Mouse (Mus musculus): ENCODE data around the gene Max. TPM values are rescaled to one million over a fixed set of nuclear protein-coding genes. Genes with fewer than 3 reads are reported as not detected.

Gene Max
- polyA plus RNA-seq, 1 experiment from 2014 or later = 109 TPM

- Histone ChIP-seq H3K4me3 (ENCODE audit: low read depth, low read length) (no peak overlapping the region), H3K4me2 (ENCODE audit: low read length) (no peak overlapping the region), H3K36me3 (ENCODE audit: control insufficient read depth, insufficient read depth, low read length) (peaks cover 16% of the 10 kb centered on the region), H3K9ac (ENCODE audit: low read length) (no peak overlapping the region), H3K27ac (ENCODE audit: low read depth, low read length) (no peak overlapping the region), H3K9me3 (replicated peaks; ENCODE audit: control insufficient read depth, low read length) (no peaks in the 10 kb centered on the region), H3K4me1 (ENCODE audit: control insufficient read depth, insufficient read depth, low read length) (no peaks in the 10 kb centered on the region), H3K27me3 (replicated peaks; ENCODE audit: control insufficient read depth, insufficient read depth, low read length) (no peaks in the 10 kb centered on the region)
- 82% methylated on average over 6 of the region's 6 CpGs for WGBS
- ATAC-seq (no peak), DNase-seq (ENCODE audit: low spot score) (no peak)
Observed at GRCm38 (mm10) chr12:76920398-76920797, 41.6 kb downstream of the Max start.

DNA sequence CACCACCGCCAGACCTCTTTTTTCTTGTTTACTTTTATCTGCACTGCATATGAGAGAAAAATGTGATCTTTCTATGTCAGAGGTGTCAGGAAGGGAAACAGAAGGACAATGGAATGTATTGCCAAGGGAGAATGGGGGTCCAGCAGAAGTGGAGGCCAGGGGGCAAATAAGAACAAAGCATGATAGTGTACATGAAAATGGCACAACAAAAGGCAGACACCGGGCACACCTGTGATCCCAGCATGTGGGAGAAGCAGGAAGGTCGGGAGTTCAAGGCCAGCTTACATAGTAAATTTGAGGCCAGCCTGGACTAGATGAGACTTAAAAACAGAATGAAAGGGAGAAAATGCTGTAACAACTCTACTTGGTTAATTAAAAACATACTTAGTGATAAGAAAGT is 43.1 kb downstream of the Max start:
- Histone ChIP-seq H3K4me2 (ENCODE audit: low read length) (no peak overlapping the region), H3K4me3 (ENCODE audit: low read depth, low read length) (no peak overlapping the region), H3K27ac (ENCODE audit: low read depth, low read length) (no peak overlapping the region), H3K9me3 (replicated peaks; ENCODE audit: control insufficient read depth, low read length) (no peaks in the 10 kb centered on the region), H3K36me3 (ENCODE audit: control insufficient read depth, insufficient read depth, low read length) (peaks cover 16% of the 10 kb centered on the region), H3K27me3 (replicated peaks; ENCODE audit: control insufficient read depth, insufficient read depth, low read length) (no peaks in the 10 kb centered on the region), H3K9ac (ENCODE audit: low read length) (no peak overlapping the region), H3K4me1 (ENCODE audit: control insufficient read depth, insufficient read depth, low read length) (no peaks in the 10 kb centered on the region)
- no peak for ATAC-seq
- DNase-seq (ENCODE audit: low spot score) = no peak
- 65% methylated on average over 3 of the region's 3 CpGs for WGBS

DNA sequence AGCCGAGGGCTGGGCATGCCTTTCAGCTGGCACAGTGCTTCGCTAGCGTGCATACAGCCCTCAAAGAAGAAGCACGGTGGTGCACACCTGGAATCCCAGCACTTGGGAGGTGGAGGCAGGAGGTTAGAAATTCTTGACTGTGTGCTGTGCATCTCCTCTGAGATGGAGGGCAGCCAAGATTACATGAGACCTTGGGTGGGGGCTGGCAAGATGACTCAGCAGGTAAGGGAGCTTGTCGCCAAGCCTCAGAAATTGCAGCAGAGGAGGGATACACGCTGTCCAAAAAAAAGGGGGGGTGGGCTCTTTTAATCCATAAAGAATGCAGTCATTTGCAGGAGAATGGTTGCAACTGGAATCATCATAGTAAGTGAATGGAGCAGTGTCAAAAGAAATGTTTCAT is 43.9 kb downstream of the Max start:
- WGBS = 71% methylated on average over 6 of the region's 6 CpGs
- no peaks in the 10 kb centered on the region for H3K4me1 ChIP-seq (ENCODE audit: control insufficient read depth, insufficient read depth, low read length)
- H3K9me3 ChIP-seq (replicated peaks; ENCODE audit: control insufficient read depth, low read length) = no peaks in the 10 kb centered on the region
- H3K36me3 ChIP-seq (ENCODE audit: control insufficient read depth, insufficient read depth, low read length) = peaks cover 16% of the 10 kb centered on the region
- H3K27me3 ChIP-seq (replicated peaks; ENCODE audit: control insufficient read depth, insufficient read depth, low read length) = no peaks in the 10 kb centered on the region
- H3K4me2 ChIP-seq (ENCODE audit: low read length) = no peak overlapping the region
- H3K9ac ChIP-seq (ENCODE audit: low read length) = no peak overlapping the region
- no peak overlapping the region for H3K27ac ChIP-seq (ENCODE audit: low read depth, low read length)
- H3K4me3 ChIP-seq (ENCODE audit: low read depth, low read length) = no peak overlapping the region
- DNase-seq (ENCODE audit: low spot score) (no peak), ATAC-seq (no peak)

GRCm38 (mm10) chr12:76916163-76916562 is 45.8 kb downstream of the Max start:
- Histone ChIP-seq H3K9ac (ENCODE audit: low read length) (no peak overlapping the region), H3K4me1 (ENCODE audit: control insufficient read depth, insufficient read depth, low read length) (no peaks in the 10 kb centered on the region), H3K4me3 (ENCODE audit: low read depth, low read length) (no peak overlapping the region), H3K4me2 (ENCODE audit: low read length) (no peak overlapping the region), H3K9me3 (replicated peaks; ENCODE audit: control insufficient read depth, low read length) (no peaks in the 10 kb centered on the region), H3K27ac (ENCODE audit: low read depth, low read length) (no peak overlapping the region), H3K36me3 (ENCODE audit: control insufficient read depth, insufficient read depth, low read length) (peaks cover 24% of the 10 kb centered on the region), H3K27me3 (replicated peaks; ENCODE audit: control insufficient read depth, insufficient read depth, low read length) (no peaks in the 10 kb centered on the region)
- DNase-seq (ENCODE audit: low spot score) (no peak), ATAC-seq (no peak)
- WGBS = 93% methylated on average over 11 of the region's 11 CpGs

- Histone ChIP-seq H3K4me3 (ENCODE audit: low read depth, low read length) (no peak overlapping the region), H3K27me3 (replicated peaks; ENCODE audit: control insufficient read depth, insufficient read depth, low read length) (no peaks in the 10 kb centered on the region), H3K36me3 (ENCODE audit: control insufficient read depth, insufficient read depth, low read length) (peaks cover 24% of the 10 kb centered on the region), H3K27ac (ENCODE audit: low read depth, low read length) (no peak overlapping the region), H3K4me2 (ENCODE audit: low read length) (no peak overlapping the region), H3K9ac (ENCODE audit: low read length) (no peak overlapping the region), H3K4me1 (ENCODE audit: control insufficient read depth, insufficient read depth, low read length) (no peaks in the 10 kb centered on the region), H3K9me3 (replicated peaks; ENCODE audit: control insufficient read depth, low read length) (no peaks in the 10 kb centered on the region)
- WGBS = 87% methylated on average over 9 of the region's 9 CpGs
- DNase-seq (ENCODE audit: low spot score) = no peak
- ATAC-seq = no peak
Observed at GRCm38 (mm10) chr12:76912193-76912592, 49.8 kb downstream of the Max start.

DNA sequence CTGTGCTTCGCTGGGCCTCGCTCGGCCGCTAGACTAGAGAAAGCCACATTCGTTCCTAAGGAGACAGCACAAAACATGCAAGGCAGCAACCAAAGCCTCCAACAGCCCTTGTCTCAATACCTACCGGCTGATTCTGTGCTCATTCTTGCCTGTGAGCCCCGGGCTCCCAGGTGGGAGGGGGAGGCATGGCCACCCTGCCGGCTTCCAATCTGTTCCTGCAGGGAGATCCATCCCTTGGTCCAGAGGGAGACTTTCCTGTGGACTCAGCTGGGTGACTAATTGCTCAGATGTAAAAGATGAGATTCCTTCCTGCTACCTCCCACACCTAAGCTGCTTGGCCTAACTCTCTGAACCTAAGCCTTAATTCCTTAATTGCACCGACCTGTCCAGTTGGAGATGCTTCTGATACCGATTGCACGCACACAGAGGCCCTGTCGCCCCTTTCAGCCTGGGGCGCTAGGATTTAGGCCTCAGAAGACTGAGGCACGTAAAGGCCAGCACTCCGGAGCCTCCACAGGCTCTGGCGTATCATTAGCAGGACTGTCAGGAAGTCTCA is 50.8 kb downstream of the Max start:
- Histone ChIP-seq H3K4me1 (ENCODE audit: control insufficient read depth, insufficient read depth, low read length) (no peaks in the 10 kb centered on the region), H3K9ac (ENCODE audit: low read length) (no peak overlapping the region), H3K9me3 (replicated peaks; ENCODE audit: control insufficient read depth, low read length) (no peaks in the 10 kb centered on the region), H3K27me3 (replicated peaks; ENCODE audit: control insufficient read depth, insufficient read depth, low read length) (no peaks in the 10 kb centered on the region), H3K36me3 (ENCODE audit: control insufficient read depth, insufficient read depth, low read length) (peaks cover 18% of the 10 kb centered on the region), H3K4me3 (ENCODE audit: low read depth, low read length) (no peak overlapping the region), H3K27ac (ENCODE audit: low read depth, low read length) (no peak overlapping the region), H3K4me2 (ENCODE audit: low read length) (no peak overlapping the region)
- ATAC-seq = no peak
- WGBS = 71% methylated on average over 16 of the region's 16 CpGs
- DNase-seq (ENCODE audit: low spot score) = no peak

DNA sequence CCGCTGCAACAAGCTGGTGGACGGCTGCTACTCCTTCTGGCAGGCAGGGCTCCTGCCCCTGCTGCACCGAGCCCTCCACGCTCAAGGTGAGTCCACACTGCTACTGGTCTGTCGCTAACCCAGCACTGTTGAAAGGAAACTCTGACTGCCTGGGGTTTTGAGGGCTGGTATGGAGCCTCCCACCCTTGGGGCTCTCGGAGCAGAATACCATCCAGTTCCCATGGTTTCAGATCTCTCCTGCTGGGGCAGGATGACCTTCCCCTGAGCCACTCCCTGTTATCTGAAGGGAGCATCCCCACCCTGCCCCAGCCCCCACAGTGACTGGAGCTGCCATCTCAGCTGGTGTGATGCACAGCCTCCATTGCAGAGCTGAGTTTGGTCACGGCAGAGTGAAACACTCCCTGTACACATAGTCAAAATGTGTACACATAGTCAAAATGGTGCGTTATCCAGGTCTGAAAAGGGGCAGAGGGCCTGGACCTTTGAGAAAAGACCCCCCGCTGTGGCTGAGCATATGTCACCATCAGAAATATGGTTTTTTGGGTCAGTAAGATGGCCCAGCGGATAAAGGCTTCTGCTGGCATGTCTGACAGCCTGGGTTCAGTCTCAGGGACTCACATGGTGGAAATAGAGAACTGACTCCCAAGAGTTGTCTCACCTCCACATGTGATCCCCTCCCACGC is 51.6 kb downstream of the Max start:
- Histone ChIP-seq H3K4me1 (ENCODE audit: control insufficient read depth, insufficient read depth, low read length) (no peaks in the 10 kb centered on the region), H3K9me3 (replicated peaks; ENCODE audit: control insufficient read depth, low read length) (no peaks in the 10 kb centered on the region), H3K4me3 (ENCODE audit: low read depth, low read length) (no peak overlapping the region), H3K27ac (ENCODE audit: low read depth, low read length) (no peak overlapping the region), H3K4me2 (ENCODE audit: low read length) (no peak overlapping the region), H3K9ac (ENCODE audit: low read length) (0 out of 2 replicates have a peak overlapping the region, but pooled peaks have one; percentile 25), H3K27me3 (replicated peaks; ENCODE audit: control insufficient read depth, insufficient read depth, low read length) (no peaks in the 10 kb centered on the region), H3K36me3 (ENCODE audit: control insufficient read depth, insufficient read depth, low read length) (peaks cover 18% of the 10 kb centered on the region)
- DNase-seq (ENCODE audit: low spot score) (no peak), ATAC-seq (no peak)
- 82% methylated on average over 11 of the region's 11 CpGs for WGBS

- H3K4me3 ChIP-seq (ENCODE audit: low read depth, low read length) = no peak overlapping the region
- 93% methylated on average over 5 of the region's 5 CpGs for WGBS
- no peaks in the 10 kb centered on the region for H3K9me3 ChIP-seq (replicated peaks; ENCODE audit: control insufficient read depth, low read length)
- H3K27me3 ChIP-seq (replicated peaks; ENCODE audit: control insufficient read depth, insufficient read depth, low read length) = no peaks in the 10 kb centered on the region
- no peaks in the 10 kb centered on the region for H3K4me1 ChIP-seq (ENCODE audit: control insufficient read depth, insufficient read depth, low read length)
- H3K9ac ChIP-seq (ENCODE audit: low read length) = no peak overlapping the region
- ATAC-seq = no peak
- DNase-seq (ENCODE audit: low spot score) = no peak
- H3K4me2 ChIP-seq (ENCODE audit: low read length) = no peak overlapping the region
- H3K36me3 ChIP-seq (ENCODE audit: control insufficient read depth, insufficient read depth, low read length) = peaks cover 18% of the 10 kb centered on the region
- H3K27ac ChIP-seq (ENCODE audit: low read depth, low read length) = no peak overlapping the region
Observed at GRCm38 (mm10) chr12:76909218-76909617, 52.8 kb downstream of the Max start.

DNA sequence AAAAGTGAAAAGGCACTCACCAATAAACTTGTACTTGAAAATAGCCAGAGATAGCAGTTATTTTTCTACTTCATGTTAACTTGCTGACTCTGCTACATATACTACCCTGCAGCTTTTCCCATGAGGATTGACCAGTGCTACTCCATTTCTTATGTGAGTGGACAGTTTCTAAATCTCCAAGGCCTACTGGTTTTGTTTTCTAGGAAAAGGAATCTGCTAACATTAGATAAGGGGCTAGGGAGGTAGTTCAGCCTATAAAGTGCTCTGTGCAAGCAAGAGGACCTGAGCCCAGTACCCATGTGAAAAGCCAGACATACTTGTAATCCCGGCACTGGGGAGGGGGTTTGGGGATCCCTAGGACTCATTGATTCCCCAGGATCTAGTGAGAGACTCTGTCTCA is 55.7 kb downstream of the Max start:
- Histone ChIP-seq H3K9me3 (replicated peaks; ENCODE audit: control insufficient read depth, low read length) (no peaks in the 10 kb centered on the region), H3K36me3 (ENCODE audit: control insufficient read depth, insufficient read depth, low read length) (peaks cover 12% of the 10 kb centered on the region), H3K27me3 (replicated peaks; ENCODE audit: control insufficient read depth, insufficient read depth, low read length) (no peaks in the 10 kb centered on the region), H3K4me2 (ENCODE audit: low read length) (no peak overlapping the region), H3K4me1 (ENCODE audit: control insufficient read depth, insufficient read depth, low read length) (no peaks in the 10 kb centered on the region), H3K4me3 (ENCODE audit: low read depth, low read length) (no peak overlapping the region), H3K27ac (ENCODE audit: low read depth, low read length) (no peak overlapping the region), H3K9ac (ENCODE audit: low read length) (no peak overlapping the region)
- 88% methylated on average over 1 of the region's 1 CpGs for WGBS
- ATAC-seq (no peak), DNase-seq (ENCODE audit: low spot score) (no peak)

Measured in forebrain, embryonic 14.5 days (tissue).